Mouse (Mus musculus) liver, adult 2 months (tissue): Measurements from ENCODE around the gene Afg1l. TPM values are rescaled to one million over a fixed set of nuclear protein-coding genes. Genes with fewer than 3 reads are reported as not detected.

Experiments
- DNase-seq: peaks from one replicate; pipeline ENCODE4 v3.0.0-alpha.2; 2011; ENCODE audit warnings: low read depth, low spot score; ENCODE audit errors: extremely low read depth
- H3K27ac ChIP-seq: fragments of 200-500 bp; replicated peaks from 2 replicates; pipeline ENCODE4 v1.5.1; 2012; ENCODE audit warnings: low read depth, mild to moderate bottlenecking, control low read depth, inconsistent platforms, low read length; ENCODE audit not compliant: insufficient read depth
- H3K27me3 ChIP-seq: fragments of 200-500 bp; 2 replicates; pipeline ENCODE4 v1.6.1; 2012; ENCODE audit warnings: mild to moderate bottlenecking, moderate library complexity, low read length, inconsistent platforms; ENCODE audit not compliant: control insufficient read depth, insufficient read depth
- H3K36me3 ChIP-seq: fragments of 200-500 bp; 2 replicates; pipeline ENCODE4 v1.6.1; 2012; ENCODE audit warnings: low read length, inconsistent platforms; ENCODE audit not compliant: control insufficient read depth, insufficient read depth
- H3K4me1 ChIP-seq: fragments of 200-500 bp; 2 replicates; pipeline ENCODE4 v1.6.1; 2011; ENCODE audit warnings: low read length; ENCODE audit not compliant: control insufficient read depth, insufficient read depth
- H3K4me3 ChIP-seq: fragments of 200-500 bp; 2 replicates; pipeline ENCODE4 v1.5.1; 2011; ENCODE audit warnings: low read depth, mild to moderate bottlenecking, control low read depth, low read length, moderate library complexity; ENCODE audit not compliant: insufficient read depth
- H3K79me2 ChIP-seq: fragments of 200-500 bp; 2 replicates; pipeline ENCODE4 v1.6.1; 2012; ENCODE audit warnings: inconsistent platforms, mild to moderate bottlenecking, low read length, moderate library complexity; ENCODE audit not compliant: control insufficient read depth, insufficient read depth
- H3K9ac ChIP-seq: fragments of 200-500 bp; 2 replicates; pipeline ENCODE4 v1.6.1; 2012; ENCODE audit warnings: low read depth, mild to moderate bottlenecking, control low read depth, inconsistent platforms, low read length
- CTCF ChIP-seq: fragments of 200-500 bp; IDR thresholded peaks from 2 replicates; pipeline ENCODE4 v1.5.1; 2011; ENCODE audit warnings: low read depth, low read length, control low read depth
- POLR2A ChIP-seq: fragments of 200-500 bp; IDR thresholded peaks from 2 replicates; pipeline ENCODE4 v1.6.1; 2011; ENCODE audit warnings: low read length, control low read depth; ENCODE audit not compliant: insufficient read depth; ENCODE audit errors: extremely low read depth
- WGBS: fragments of 180-500 bp; shearing (Covaris S2); methylation state at CpG from one replicate; pipeline ENCODE4 v1.1.7; 2018; 5-methylcytosine and 5-hydroxymethylcytosine counted together
- polyA plus RNA-seq: library from polyadenylated mRNA; depleted of rRNA; stranded (reverse); fragments of >200 nt; gene quantifications from 2 replicates; pipeline ENCODE4 v1.2.3, GENCODE M21; 2012; rRNA removed
- total RNA-seq: library from RNA; depleted of rRNA; stranded (reverse); fragments of >200 nt; gene quantifications from 2 replicates; pipeline ENCODE4 v1.2.3, GENCODE M21; 2014; rRNA removed

Gene Afg1l
- total and polyA plus RNA-seq, 2 experiments = 3.3 to 10.2 TPM

DNA sequence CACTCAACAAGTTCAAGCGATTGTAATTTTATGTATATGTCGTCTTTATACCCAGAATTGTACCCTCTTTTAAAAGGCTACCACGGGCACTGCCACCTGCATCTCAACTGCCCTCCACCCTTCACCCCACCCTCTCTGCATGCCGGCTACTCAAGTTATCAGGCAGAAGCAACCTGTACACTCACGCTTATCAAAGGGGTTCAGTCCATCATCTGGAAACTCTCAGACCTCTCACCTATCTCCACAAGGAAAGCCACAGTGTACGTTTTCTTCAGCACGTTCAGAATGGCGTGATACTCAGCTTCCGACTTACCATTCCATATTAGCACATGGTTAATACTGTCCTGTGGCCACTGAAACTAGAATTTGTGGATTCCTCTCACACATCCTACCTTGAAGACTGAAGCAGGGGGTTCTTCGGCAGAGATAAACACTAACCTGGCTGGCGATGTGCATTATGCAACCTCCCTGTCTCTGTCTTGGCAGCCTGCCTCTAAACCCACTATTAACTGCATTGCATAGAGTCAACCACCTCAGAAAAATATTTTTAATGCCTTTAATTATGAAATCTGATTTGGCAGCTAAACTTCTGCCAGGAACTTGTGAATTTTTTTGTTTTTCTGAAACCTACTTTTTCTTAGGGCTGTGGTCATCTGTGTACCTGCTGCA, 213.2 kb downstream of the Afg1l start:
- TF ChIP-seq CTCF = no peak
- no peak for TF ChIP-seq POLR2A
- peaks cover 49% of the 10 kb centered on the region for H3K79me2 ChIP-seq
- no peak overlapping the region for H3K4me3 ChIP-seq
- H3K27ac ChIP-seq = peak overlapping the region; percentile 61
- peak; percentile 70 for DNase-seq
- whole genome bisulfite sequencing = 69% methylated on average over 11 of the region's 11 CpGs
- H3K36me3 ChIP-seq = peaks cover 24% of the 10 kb centered on the region
- H3K4me1 ChIP-seq = peaks cover 54% of the 10 kb centered on the region
- H3K27me3 ChIP-seq = no peaks in the 10 kb centered on the region
- no peak overlapping the region for H3K9ac ChIP-seq

GRCm38 (mm10) chr10:42264195-42264594, 214.2 kb downstream of the Afg1l start:
- Histone ChIP-seq H3K4me1 (peaks cover 49% of the 10 kb centered on the region), H3K27ac (no peak overlapping the region), H3K36me3 (peaks cover 24% of the 10 kb centered on the region), H3K9ac (no peak overlapping the region), H3K4me3 (no peak overlapping the region), H3K27me3 (no peaks in the 10 kb centered on the region), H3K79me2 (peaks cover 50% of the 10 kb centered on the region)
- TF ChIP-seq POLR2A (no peak), CTCF (no peak)
- 24% methylated on average over 5 of the region's 5 CpGs for WGBS
- DNase-seq = peak; percentile 92

- WGBS = 55% methylated on average over 8 of the region's 8 CpGs
- no peak overlapping the region for H3K4me3 ChIP-seq
- H3K36me3 ChIP-seq = peaks cover 24% of the 10 kb centered on the region
- no peak overlapping the region for H3K27ac ChIP-seq
- peaks cover 44% of the 10 kb centered on the region for H3K4me1 ChIP-seq
- TF ChIP-seq CTCF (no peak), POLR2A (no peak)
- peaks cover 50% of the 10 kb centered on the region for H3K79me2 ChIP-seq
- no peak for DNase-seq
- H3K9ac ChIP-seq = no peak overlapping the region
- H3K27me3 ChIP-seq = no peaks in the 10 kb centered on the region
Measured at GRCm38 (mm10) chr10:42263701-42264100, 214.7 kb downstream of the Afg1l start.

Other genes with a start within 250 kb of the Afg1l start
- 34.2 and 35.4 TPM in 2 replicates for gene Foxo3, start 201.8 kb downstream of the Afg1l start, total RNA-seq
- 17.0 and 17.7 TPM in 2 replicates for gene Foxo3, start 201.8 kb downstream of the Afg1l start, polyA plus RNA-seq
- 26.9 and 31.7 TPM in 2 replicates for gene Snx3, start 23.5 kb upstream of the Afg1l start, total RNA-seq
- gene Snx3, start 23.5 kb upstream of the Afg1l start, polyA plus RNA-seq = 146 and 169 TPM in 2 replicates
- not detected in 2 replicates for gene Nr2e1, start 105.1 kb upstream of the Afg1l start, total RNA-seq
- gene Nr2e1, start 105.1 kb upstream of the Afg1l start, polyA plus RNA-seq = not detected in 2 replicates
- 13.3 and 15.4 TPM in 2 replicates for gene Ostm1, start 105.3 kb upstream of the Afg1l start, total RNA-seq
- gene Ostm1, start 105.3 kb upstream of the Afg1l start, polyA plus RNA-seq = 7.0 and 7.2 TPM in 2 replicates